In the genomic region with DNA sequence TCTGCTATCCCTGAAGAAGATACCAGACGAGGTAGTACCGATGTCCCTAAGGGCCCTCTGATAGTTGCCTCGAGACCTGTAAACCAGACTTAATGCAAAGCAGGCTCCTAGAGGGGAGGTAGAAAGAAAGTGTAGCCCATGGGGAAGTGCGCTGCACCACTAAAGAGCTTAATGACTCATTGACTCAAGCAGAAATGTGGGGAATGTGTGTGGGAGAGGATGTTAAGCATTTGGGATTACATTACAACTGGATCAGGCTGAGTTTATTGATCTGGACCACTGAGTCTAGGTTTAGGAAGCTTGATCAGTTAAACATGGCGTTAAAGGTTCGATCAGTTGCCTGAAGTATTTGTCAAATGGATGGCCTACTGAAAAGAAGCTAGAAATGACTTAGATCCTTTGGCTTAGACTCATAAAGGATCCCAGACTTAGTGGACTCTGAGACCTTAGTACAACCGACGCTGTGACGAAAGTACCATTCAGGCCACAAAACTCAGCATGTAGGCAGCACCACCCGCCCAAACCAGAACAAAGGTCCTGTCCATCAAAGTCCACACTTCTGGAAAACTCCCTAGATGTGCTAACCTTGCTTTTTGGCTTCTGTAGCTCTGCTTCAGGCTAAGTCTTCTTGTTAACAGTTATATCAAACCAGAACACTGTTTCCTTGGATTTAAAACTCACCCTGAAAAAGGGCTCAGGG, we compare ENCODE assay signal across 29 mouse cellular contexts. TPM values are rescaled to one million over a fixed set of nuclear protein-coding genes. Genes with fewer than 3 reads are reported as not detected.
DNase-seq lines count a peak whose midpoint lies in the region; ATAC-seq and TF ChIP-seq lines count a peak whose summit lies in the region.
"Had no signal": no experiment of that assay in that cellular context is flagged by ENCODE, and none has a peak within 500 bp of the region (broad histone marks: within the 10 kb centered on the region; RNA-seq: fewer than 3 reads in every experiment).

No protein-coding gene starts in this region.

- H3K4me1 ChIP-seq in liver, embryonic 15.5 days (replicated peaks): peaks cover 69% of the 10 kb centered on the region
- peaks cover 58% of the 10 kb centered on the region for H3K4me1 ChIP-seq in liver, embryonic 12.5 days
- H3K4me1 ChIP-seq in embryonic fibroblast, embryonic 13.5 days (ENCODE audit: control insufficient read depth, insufficient read depth, low read length): peaks cover 19% of the 10 kb centered on the region
- H3K4me1 ChIP-seq: forebrain, embryonic 13.5 days had no signal

- TF ChIP-seq POLR2A in embryonic fibroblast, embryonic 13.5 days (IDR thresholded peaks at IDR 0.05; ENCODE audit: low read depth, low read length): no peak

- DNase-seq in kidney, adult 9 months: peak; percentile 78
- DNase-seq in kidney, adult 18-20 months: no peak
- peak; percentile 74 for DNase-seq in NIH3T3 (ENCODE audit: low read depth)
- DNase-seq in adrenal gland, postnatal 4 days (ENCODE audit: low spot score in 2 of 2): no peak
- no peak for DNase-seq in thymus, adult 18-20 months
- DNase-seq: adrenal gland, adult 8-10 months; cerebellum, adult 2 months; cerebellum, postnatal 25 days; gastrocnemius, postnatal 10 days; heart, postnatal 14 days; right cerebral cortex, postnatal 14 days; spleen, adult 18-20 months; thymus, postnatal 14 days had no signal

- H3K36me3 ChIP-seq in liver, embryonic 15.5 days (replicated peaks): no peaks in the 10 kb centered on the region
- H3K36me3 ChIP-seq in liver, embryonic 12.5 days: no peaks in the 10 kb centered on the region
- H3K36me3 ChIP-seq: embryonic facial prominence, embryonic 12.5 days; heart, embryonic 13.5 days; limb, embryonic 12.5 days had no signal

- TF ChIP-seq CTCF in embryonic fibroblast, embryonic 13.5 days (IDR thresholded peaks at IDR 0.05; ENCODE audit: borderline replicate concordance, insufficient read depth, low read length): no peak

- no peak overlapping the region for H3K4me3 ChIP-seq in liver, embryonic 15.5 days (replicated peaks)
- H3K4me3 ChIP-seq in liver, embryonic 12.5 days: no peak overlapping the region
- no peak overlapping the region for H3K4me3 ChIP-seq in embryonic fibroblast, embryonic 13.5 days (ENCODE audit: insufficient read depth, low read length)
- H3K4me3 ChIP-seq: embryonic facial prominence, embryonic 12.5 days; erythroblast, embryonic 14.5 days; forebrain, embryonic 13.5 days; heart, embryonic 13.5 days; limb, embryonic 12.5 days had no signal

- H3K4me2 ChIP-seq in liver, embryonic 15.5 days: no peak overlapping the region
- no peak overlapping the region for H3K4me2 ChIP-seq in liver, embryonic 12.5 days
- H3K4me2 ChIP-seq: embryonic facial prominence, embryonic 12.5 days; forebrain, embryonic 13.5 days; heart, embryonic 13.5 days; limb, embryonic 12.5 days had no signal

- H3K9ac ChIP-seq in liver, embryonic 15.5 days: no peak overlapping the region
- H3K9ac ChIP-seq in liver, embryonic 12.5 days: no peak overlapping the region
- H3K9ac ChIP-seq: embryonic facial prominence, embryonic 12.5 days; forebrain, embryonic 13.5 days; heart, embryonic 13.5 days; limb, embryonic 12.5 days had no signal

- 75% methylated on average over 10 of the region's 10 CpGs for WGBS in liver, embryonic 15.5 days (ENCODE audit: insufficient replicate concordance)
- WGBS in liver, embryonic 12.5 days (ENCODE audit: insufficient replicate concordance): 82% methylated on average over 10 of the region's 10 CpGs

- H3K27ac ChIP-seq in liver, embryonic 15.5 days (replicated peaks): peak overlapping the region; percentile 98
- H3K27ac ChIP-seq in liver, embryonic 12.5 days: no peak overlapping the region
- peak overlapping the region; percentile 90 for H3K27ac ChIP-seq in embryonic fibroblast, embryonic 13.5 days (ENCODE audit: insufficient read depth, low read length)
- H3K27ac ChIP-seq: embryonic facial prominence, embryonic 12.5 days; forebrain, embryonic 13.5 days; heart, embryonic 13.5 days; hindbrain, postnatal 0 days; limb, embryonic 12.5 days; macrophage had no signal

- H3K27me3 ChIP-seq in liver, embryonic 15.5 days: peaks cover 50% of the 10 kb centered on the region
- peaks cover 22% of the 10 kb centered on the region for H3K27me3 ChIP-seq in liver, embryonic 12.5 days (replicated peaks)
- H3K27me3 ChIP-seq: embryonic facial prominence, embryonic 12.5 days; forebrain, embryonic 13.5 days; heart, embryonic 13.5 days; limb, embryonic 12.5 days had no signal

- no peaks in the 10 kb centered on the region for H3K9me3 ChIP-seq in liver, embryonic 15.5 days (replicated peaks)
- no peaks in the 10 kb centered on the region for H3K9me3 ChIP-seq in liver, embryonic 12.5 days (replicated peaks)
- H3K9me3 ChIP-seq: embryonic facial prominence, embryonic 12.5 days; forebrain, embryonic 13.5 days; heart, embryonic 13.5 days; limb, embryonic 12.5 days had no signal

- no peak for ATAC-seq in liver, embryonic 15.5 days (ENCODE audit: insufficient read depth)
- no peak for ATAC-seq in liver, embryonic 12.5 days
- ATAC-seq: forebrain, embryonic 13.5 days; hindbrain, postnatal 0 days; lung, postnatal 0 days had no signal

RNA-seq across cellular contexts. Expression of gene Cx3cl1, which starts 17.6 kb away (rescaled TPM):
- polyA plus RNA-seq in liver, embryonic 15.5 days (2015; fragmentation: Nextera tagmentation; extraction: Ambion mirVana): 0.33 and 0.54 TPM in 2 replicates
- 0.45 and 0.49 TPM in 2 replicates for polyA plus RNA-seq in liver, embryonic 12.5 days (2016; fragmentation: Nextera tagmentation; extraction: Ambion mirVana)
- polyA plus RNA-seq in embryonic fibroblast, embryonic 13.5 days (2011; ENCODE audit: insufficient read length, low read depth, missing spikeins): 30.9 and 34.7 TPM in 2 replicates
- 10 to 100 TPM; 18.8 to 21.1 TPM for total RNA-seq in adrenal gland, postnatal 4 days (2021)
- total RNA-seq: monocyte, adult 5-6 weeks had no signal

RNA-seq across cellular contexts. Expression of gene Ccl17, which starts 20.8 kb away (rescaled TPM):
- polyA plus RNA-seq in liver, embryonic 15.5 days (2015; fragmentation: Nextera tagmentation; extraction: Ambion mirVana): not detected in 2 replicates
- 0.36 TPM in 1 of 2 replicates, not detected in the other for polyA plus RNA-seq in liver, embryonic 12.5 days (2016; fragmentation: Nextera tagmentation; extraction: Ambion mirVana)
- polyA plus RNA-seq in embryonic fibroblast, embryonic 13.5 days (2011; ENCODE audit: insufficient read length, low read depth, missing spikeins): not detected in 2 replicates
- under 1 TPM; 0.87 to 0.90 TPM for total RNA-seq in adrenal gland, postnatal 4 days (2021)
- total RNA-seq: gastrocnemius, postnatal 10 days; heart, postnatal 14 days; hindbrain, postnatal 0 days; monocyte, adult 5-6 weeks had no signal
- polyA plus RNA-seq: embryonic facial prominence, embryonic 12.5 days; erythroblast, embryonic 14.5 days; forebrain, embryonic 13.5 days; hindbrain, embryonic 11.5 days; limb, embryonic 12.5 days; liver, embryonic 16.5 days; macrophage; neural tube, embryonic 11.5 days had no signal

RNA-seq across cellular contexts. Expression of gene Ccl22, which starts 44.0 kb away (rescaled TPM):
- polyA plus RNA-seq in liver, embryonic 15.5 days (2015; fragmentation: Nextera tagmentation; extraction: Ambion mirVana): 0.32 and 0.37 TPM in 2 replicates
- polyA plus RNA-seq in liver, embryonic 12.5 days (2016; fragmentation: Nextera tagmentation; extraction: Ambion mirVana): 0.07 and 0.23 TPM in 2 replicates
- not detected in 2 replicates for polyA plus RNA-seq in embryonic fibroblast, embryonic 13.5 days (2011; ENCODE audit: insufficient read length, low read depth, missing spikeins)
- under 1 TPM; 0.25 to 0.31 TPM for total RNA-seq in adrenal gland, postnatal 4 days (2021)
- total RNA-seq: gastrocnemius, postnatal 10 days; left cerebral cortex, postnatal 14 days had no signal
- polyA plus RNA-seq: embryonic facial prominence, embryonic 12.5 days; forebrain, embryonic 13.5 days; heart, embryonic 13.5 days; hindbrain, embryonic 11.5 days; limb, embryonic 12.5 days; neural tube, embryonic 11.5 days had no signal

RNA-seq across cellular contexts. Expression of gene Coq9, which starts 48.7 kb away (rescaled TPM):
- 50.8 and 55.0 TPM in 2 replicates for polyA plus RNA-seq in liver, embryonic 15.5 days (2015; fragmentation: Nextera tagmentation; extraction: Ambion mirVana)
- 55.1 and 57.2 TPM in 2 replicates for polyA plus RNA-seq in liver, embryonic 12.5 days (2016; fragmentation: Nextera tagmentation; extraction: Ambion mirVana)
- 46.5 and 48.9 TPM in 2 replicates for polyA plus RNA-seq in embryonic fibroblast, embryonic 13.5 days (2011; ENCODE audit: insufficient read length, low read depth, missing spikeins)
- total RNA-seq in adrenal gland, postnatal 4 days (2021): 100 to 1,000 TPM; 128 to 144 TPM

RNA-seq across cellular contexts. Expression of gene Ciapin1, which starts 48.8 kb away (rescaled TPM):
- polyA plus RNA-seq in liver, embryonic 15.5 days (2015; fragmentation: Nextera tagmentation; extraction: Ambion mirVana): 46.6 and 48.2 TPM in 2 replicates
- polyA plus RNA-seq in liver, embryonic 12.5 days (2016; fragmentation: Nextera tagmentation; extraction: Ambion mirVana): 80.9 and 83.4 TPM in 2 replicates
- polyA plus RNA-seq in embryonic fibroblast, embryonic 13.5 days (2011; ENCODE audit: insufficient read length, low read depth, missing spikeins): 27.6 and 35.3 TPM in 2 replicates
- total RNA-seq in adrenal gland, postnatal 4 days (2021): 10 to 100 TPM; 84.1 to 89.3 TPM

Comparison
In these comparisons a context has a peak if more than half of its experiments do, and no peak if none do; other contexts are left out.
1. DNase-seq: peak in kidney, adult 9 months (single experiment) and NIH3T3 (single experiment); none in kidney, adult 18-20 months (single experiment), adrenal gland, postnatal 4 days (0 of 2) and thymus, adult 18-20 months (0 of 2).
2. RNA of gene Cx3cl1, which starts 17.6 kb away (polyA plus RNA-seq): 30.9 to 34.7 TPM in embryonic fibroblast, embryonic 13.5 days; 0.45 to 0.49 TPM in liver, embryonic 12.5 days and 0.33 to 0.54 TPM in liver, embryonic 15.5 days; every median in the first group is over 10 times any median in the second.